Mouse (Mus musculus): ENCODE measurements around the gene Phka2. TPM values are rescaled to one million over a fixed set of nuclear protein-coding genes. Genes with fewer than 3 reads are reported as not detected.

Gene Phka2
- polyA plus RNA-seq, 1 experiment from 2014 or later = 9.5 TPM

DNA sequence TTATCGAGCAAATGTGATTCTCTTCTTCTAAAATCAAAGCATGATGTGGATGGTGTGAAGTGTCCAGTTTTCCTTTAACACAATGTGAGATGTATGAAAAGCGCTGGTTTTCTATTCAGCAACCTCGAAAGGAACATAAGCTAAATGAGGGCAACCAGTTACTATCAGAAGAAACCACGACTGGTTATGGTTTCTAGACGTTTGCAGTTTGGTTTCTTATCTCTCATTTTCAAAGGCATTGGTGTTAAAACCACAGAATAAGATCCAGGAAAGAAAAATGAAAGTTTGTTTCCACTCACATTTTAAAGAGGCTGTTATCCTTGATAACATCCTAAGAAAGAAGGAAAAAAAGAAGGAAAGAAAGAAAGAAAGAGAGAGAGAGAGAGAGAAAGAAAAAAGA is 5.5 kb upstream of the Phka2 start:
- Histone ChIP-seq H3K9ac (replicated peaks) (no peak overlapping the region), H3K9me3 (ENCODE audit: low read length) (no peaks in the 10 kb centered on the region), H3K4me3 (ENCODE audit: low read depth, low read length) (no peak overlapping the region), H3K4me1 (ENCODE audit: insufficient read depth) (no peaks in the 10 kb centered on the region), H3K36me3 (replicated peaks; ENCODE audit: insufficient read depth, low read length) (no peaks in the 10 kb centered on the region), H3K27ac (ENCODE audit: low read depth) (no peak overlapping the region), H3K27me3 (ENCODE audit: insufficient read depth, low read length) (no peaks in the 10 kb centered on the region), H3K4me2 (ENCODE audit: low read depth, low read length) (no peak overlapping the region)
- 48% methylated on average over 5 of the region's 5 CpGs for WGBS (ENCODE audit: insufficient replicate concordance)
- no peak for TF ChIP-seq CTCF (IDR thresholded peaks at IDR 0.05; ENCODE audit: low read depth)
- TF ChIP-seq EP300 (IDR thresholded peaks at IDR 0.05; ENCODE audit: low read depth) = peak; percentile 57
- no peak for DNase-seq
- ATAC-seq = no peak

- no peak for TF ChIP-seq CTCF (IDR thresholded peaks at IDR 0.05; ENCODE audit: low read depth)
- TF ChIP-seq EP300 (IDR thresholded peaks at IDR 0.05; ENCODE audit: low read depth) = no peak
- ATAC-seq = no peak
- H3K27ac ChIP-seq (ENCODE audit: low read depth) = no peak overlapping the region
- H3K4me1 ChIP-seq (ENCODE audit: insufficient read depth) = peaks cover 3% of the 10 kb centered on the region
- H3K27me3 ChIP-seq (ENCODE audit: insufficient read depth, low read length) = no peaks in the 10 kb centered on the region
- no peak for DNase-seq
- no peaks in the 10 kb centered on the region for H3K36me3 ChIP-seq (replicated peaks; ENCODE audit: insufficient read depth, low read length)
- no peak overlapping the region for H3K4me3 ChIP-seq (ENCODE audit: low read depth, low read length)
- H3K4me2 ChIP-seq (ENCODE audit: low read depth, low read length) = no peak overlapping the region
- no peaks in the 10 kb centered on the region for H3K9me3 ChIP-seq (ENCODE audit: low read length)
- no peak overlapping the region for H3K9ac ChIP-seq (replicated peaks)
- WGBS (ENCODE audit: insufficient replicate concordance) = 71% methylated on average over 3 of the region's 3 CpGs
Observed at GRCm38 (mm10) chrX:160501095-160501494, 871 bp upstream of the Phka2 start.

GRCm38 (mm10) chrX:160501687-160502047 is 299 bp upstream of the Phka2 start:
- peak overlapping the region; percentile 76 for H3K4me2 ChIP-seq (ENCODE audit: low read depth, low read length)
- no peaks in the 10 kb centered on the region for H3K36me3 ChIP-seq (replicated peaks; ENCODE audit: insufficient read depth, low read length)
- H3K4me3 ChIP-seq (ENCODE audit: low read depth, low read length) = peak overlapping the region; percentile 71
- DNase-seq = no peak
- no peaks in the 10 kb centered on the region for H3K9me3 ChIP-seq (ENCODE audit: low read length)
- no peak for TF ChIP-seq CTCF (IDR thresholded peaks at IDR 0.05; ENCODE audit: low read depth)
- 26% methylated on average over 12 of the region's 12 CpGs for WGBS (ENCODE audit: insufficient replicate concordance)
- H3K9ac ChIP-seq (replicated peaks) = peak overlapping the region; percentile 76
- H3K4me1 ChIP-seq (ENCODE audit: insufficient read depth) = peaks cover 3% of the 10 kb centered on the region
- H3K27me3 ChIP-seq (ENCODE audit: insufficient read depth, low read length) = no peaks in the 10 kb centered on the region
- ATAC-seq = peak; percentile 66
- 0 out of 2 replicates have a peak overlapping the region, but pooled peaks have one; percentile 88 for H3K27ac ChIP-seq (ENCODE audit: low read depth)

- peaks cover 3% of the 10 kb centered on the region; the same call in 1 of the 2 replicates for H3K4me1 ChIP-seq (ENCODE audit: insufficient read depth)
- no peak for TF ChIP-seq CTCF (IDR thresholded peaks at IDR 0.05; ENCODE audit: low read depth)
- no peak for TF ChIP-seq EP300 (IDR thresholded peaks at IDR 0.05; ENCODE audit: low read depth)
- DNase-seq (no peak), ATAC-seq (no peak)
- H3K36me3 ChIP-seq (replicated peaks; ENCODE audit: insufficient read depth, low read length) = no peaks in the 10 kb centered on the region
- H3K4me3 ChIP-seq (ENCODE audit: low read depth, low read length) = no peak overlapping the region
- H3K9ac ChIP-seq (replicated peaks) = no peak overlapping the region
- 56% methylated on average over 1 of the region's 1 CpGs for WGBS (ENCODE audit: insufficient replicate concordance)
- H3K27me3 ChIP-seq (ENCODE audit: insufficient read depth, low read length) = no peaks in the 10 kb centered on the region
- H3K27ac ChIP-seq (ENCODE audit: low read depth) = no peak overlapping the region
- H3K4me2 ChIP-seq (ENCODE audit: low read depth, low read length) = no peak overlapping the region
- no peaks in the 10 kb centered on the region for H3K9me3 ChIP-seq (ENCODE audit: low read length)
Observed at GRCm38 (mm10) chrX:160509046-160509445, 7.1 kb downstream of the Phka2 start.

DNA sequence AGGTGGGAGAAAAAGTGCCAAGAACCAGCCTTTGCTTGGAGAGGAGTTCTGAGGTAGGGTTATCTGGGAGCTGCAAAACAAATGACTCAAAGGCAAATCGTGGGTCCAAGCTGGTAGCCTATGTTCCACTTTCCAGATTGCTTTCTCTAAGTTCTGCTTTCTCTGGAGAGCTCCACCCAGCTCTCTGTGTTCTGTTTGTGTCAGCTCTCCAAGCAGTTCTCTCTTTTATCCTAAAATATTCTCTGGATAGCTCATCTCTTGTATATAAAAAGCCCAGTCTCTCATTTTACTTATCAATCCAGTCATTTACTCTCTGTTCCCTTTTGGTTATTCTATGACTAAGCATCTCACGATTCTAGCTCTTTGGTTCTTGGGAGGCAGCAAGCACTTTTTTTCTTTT is 8.2 kb downstream of the Phka2 start:
- no peak overlapping the region for H3K4me3 ChIP-seq (ENCODE audit: low read depth, low read length)
- H3K9ac ChIP-seq (replicated peaks) = no peak overlapping the region
- DNase-seq (no peak), ATAC-seq (no peak)
- H3K27ac ChIP-seq (ENCODE audit: low read depth) = peak overlapping the region; percentile 55; the same call in 1 of the 2 replicates
- 38% methylated on average over 2 of the region's 2 CpGs for WGBS (ENCODE audit: insufficient replicate concordance)
- H3K36me3 ChIP-seq (replicated peaks; ENCODE audit: insufficient read depth, low read length) = no peaks in the 10 kb centered on the region
- TF ChIP-seq CTCF (IDR thresholded peaks at IDR 0.05; ENCODE audit: low read depth) = no peak
- no peak for TF ChIP-seq EP300 (IDR thresholded peaks at IDR 0.05; ENCODE audit: low read depth)
- no peak overlapping the region for H3K4me2 ChIP-seq (ENCODE audit: low read depth, low read length)
- no peaks in the 10 kb centered on the region for H3K9me3 ChIP-seq (ENCODE audit: low read length)
- H3K4me1 ChIP-seq (ENCODE audit: insufficient read depth) = no peaks in the 10 kb centered on the region
- H3K27me3 ChIP-seq (ENCODE audit: insufficient read depth, low read length) = no peaks in the 10 kb centered on the region

DNA sequence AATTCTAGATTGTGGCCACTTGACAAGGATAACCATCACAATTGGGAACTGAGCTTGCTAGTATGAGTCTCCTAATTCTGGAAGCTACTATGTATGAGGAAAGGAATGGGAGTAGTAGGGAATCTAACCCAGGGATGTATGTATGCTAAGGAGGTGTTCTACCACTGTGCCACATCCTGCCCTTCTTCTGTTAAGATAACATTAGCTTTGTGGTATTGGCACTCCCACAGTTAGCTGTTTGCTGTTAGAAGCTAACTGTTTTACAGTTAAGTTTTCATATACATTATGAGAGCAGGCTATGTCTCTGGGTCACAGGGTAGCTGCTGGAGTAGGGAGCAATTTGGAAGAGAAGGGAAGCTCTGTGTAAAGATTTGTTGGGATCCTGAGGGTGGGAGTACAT is 14.1 kb downstream of the Phka2 start:
- Histone ChIP-seq H3K27ac (ENCODE audit: low read depth) (no peak overlapping the region), H3K9ac (replicated peaks) (no peak overlapping the region), H3K4me2 (ENCODE audit: low read depth, low read length) (no peak overlapping the region), H3K27me3 (ENCODE audit: insufficient read depth, low read length) (no peaks in the 10 kb centered on the region), H3K9me3 (ENCODE audit: low read length) (no peaks in the 10 kb centered on the region), H3K4me1 (ENCODE audit: insufficient read depth) (no peaks in the 10 kb centered on the region), H3K36me3 (replicated peaks; ENCODE audit: insufficient read depth, low read length) (no peaks in the 10 kb centered on the region), H3K4me3 (ENCODE audit: low read depth, low read length) (no peak overlapping the region)
- TF ChIP-seq EP300 (IDR thresholded peaks at IDR 0.05; ENCODE audit: low read depth) (no peak), CTCF (IDR thresholded peaks at IDR 0.05; ENCODE audit: low read depth) (no peak)
- no peak for DNase-seq
- ATAC-seq = no peak

GRCm38 (mm10) chrX:160542772-160543171 is 40.8 kb downstream of the Phka2 start:
- TF ChIP-seq EP300 (IDR thresholded peaks at IDR 0.05; ENCODE audit: low read depth) (no peak), CTCF (IDR thresholded peaks at IDR 0.05; ENCODE audit: low read depth) (no peak)
- Histone ChIP-seq H3K36me3 (replicated peaks; ENCODE audit: insufficient read depth, low read length) (peaks cover 3% of the 10 kb centered on the region; the same call in 1 of the 2 replicates), H3K4me1 (ENCODE audit: insufficient read depth) (no peaks in the 10 kb centered on the region), H3K27me3 (ENCODE audit: insufficient read depth, low read length) (no peaks in the 10 kb centered on the region), H3K9me3 (ENCODE audit: low read length) (no peaks in the 10 kb centered on the region), H3K4me3 (ENCODE audit: low read depth, low read length) (no peak overlapping the region), H3K4me2 (ENCODE audit: low read depth, low read length) (no peak overlapping the region), H3K9ac (replicated peaks) (no peak overlapping the region), H3K27ac (ENCODE audit: low read depth) (no peak overlapping the region)
- DNase-seq (no peak), ATAC-seq (no peak)
- WGBS (ENCODE audit: insufficient replicate concordance) = 61% methylated on average over 2 of the region's 2 CpGs
